Mouse (Mus musculus): ENCODE measurements at regions not wholly inside any gene's neighbourhood (a gene's known extent, or its start where the extent isn't known, plus 50 kb on each side); places are given as distances from the start of the nearest gene placed in this dataset.

- no peak overlapping the region for H3K4me2 ChIP-seq (replicated peaks)
- no peak overlapping the region for H3K27ac ChIP-seq
- ATAC-seq (ENCODE audit: low FRiP score) = no peak
- H3K27me3 ChIP-seq = no peaks in the 10 kb centered on the region
- no peaks in the 10 kb centered on the region for H3K36me3 ChIP-seq
- no peaks in the 10 kb centered on the region for H3K9me3 ChIP-seq (replicated peaks)
- H3K9ac ChIP-seq = no peak overlapping the region
- H3K4me3 ChIP-seq = no peak overlapping the region
- no peaks in the 10 kb centered on the region for H3K4me1 ChIP-seq
- WGBS = 72% methylated on average over 2 of the region's 2 CpGs
Observed at GRCm38 (mm10) chr1:163190841-163191240, 105.4 kb upstream of the Mroh9 start.

DNA sequence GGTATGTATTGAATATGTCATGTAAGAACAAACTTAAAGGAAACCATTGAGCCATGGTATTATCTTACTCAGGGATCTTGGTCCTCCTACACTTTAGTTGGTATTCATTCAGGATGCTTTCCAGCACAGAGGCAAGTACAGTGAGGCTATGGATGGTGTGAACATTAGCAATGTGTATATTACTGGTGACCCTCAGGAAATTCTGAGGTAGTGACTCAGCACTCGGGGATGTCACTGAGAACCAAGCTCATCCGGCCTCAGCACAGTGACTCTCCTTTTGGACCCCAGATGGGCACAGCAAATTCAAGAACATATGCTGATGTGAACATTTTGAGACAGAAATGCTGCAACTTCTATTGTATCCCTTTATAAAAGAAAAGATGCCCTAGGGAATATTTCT lies 96.4 kb upstream of the Mroh9 start:
- no peak for ATAC-seq (ENCODE audit: low FRiP score)

DNA sequence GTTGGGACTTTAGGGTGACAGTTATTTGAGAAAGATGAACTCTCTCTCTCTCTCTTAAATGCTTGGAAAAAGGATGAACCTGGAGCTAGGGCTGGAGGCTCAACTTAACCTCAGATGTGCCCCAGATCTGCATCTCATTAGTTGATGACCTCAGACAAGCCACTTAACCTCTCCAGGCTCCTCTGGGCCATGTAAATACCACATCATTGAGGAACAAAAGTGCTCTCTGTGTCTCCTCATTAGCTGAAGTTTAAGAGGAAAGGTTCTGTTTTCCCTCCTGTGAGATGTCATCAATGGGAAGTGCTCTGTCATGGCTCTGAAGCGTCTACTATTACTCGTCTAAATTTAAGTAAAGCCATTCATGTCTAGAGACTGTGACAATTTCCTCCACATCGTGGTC lies 91.5 kb upstream of the Mroh9 start:
- no peaks in the 10 kb centered on the region for H3K27me3 ChIP-seq
- no peaks in the 10 kb centered on the region for H3K36me3 ChIP-seq
- 29% methylated on average over 3 of the region's 3 CpGs for WGBS
- no peaks in the 10 kb centered on the region for H3K9me3 ChIP-seq (replicated peaks)
- ATAC-seq (ENCODE audit: low FRiP score) = no peak
- no peak overlapping the region for H3K9ac ChIP-seq
- no peak overlapping the region for H3K4me3 ChIP-seq
- H3K27ac ChIP-seq = no peak overlapping the region
- no peak overlapping the region for H3K4me2 ChIP-seq (replicated peaks)
- H3K4me1 ChIP-seq = no peaks in the 10 kb centered on the region

More for the DNA sequence above, 96.4 kb upstream of the Mroh9 start:
- Histone ChIP-seq H3K4me1 (no peaks in the 10 kb centered on the region), H3K4me3 (no peak overlapping the region), H3K27ac (no peak overlapping the region), H3K4me2 (replicated peaks) (no peak overlapping the region), H3K36me3 (no peaks in the 10 kb centered on the region), H3K9ac (no peak overlapping the region), H3K9me3 (replicated peaks) (no peaks in the 10 kb centered on the region), H3K27me3 (no peaks in the 10 kb centered on the region)
- WGBS = 78% methylated on average over 2 of the region's 2 CpGs

DNA sequence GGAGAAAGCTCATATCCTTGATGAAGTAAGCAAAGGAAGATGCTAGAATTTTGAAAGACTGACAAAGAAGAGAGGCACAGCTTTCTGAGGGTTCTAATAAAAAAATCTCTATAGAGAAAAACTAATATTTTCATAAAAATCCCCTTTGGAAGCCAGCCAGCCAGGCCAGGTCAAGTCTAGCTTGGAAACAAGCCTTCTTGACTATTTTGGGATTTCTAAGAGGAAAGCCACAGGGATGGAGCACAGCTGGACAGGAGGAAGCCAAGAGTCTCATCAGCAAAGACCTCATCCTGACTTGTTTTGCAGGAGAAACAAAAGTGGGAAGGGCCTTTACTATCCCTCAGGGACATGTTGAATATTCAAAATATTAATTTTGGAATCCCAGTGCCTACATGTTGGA lies 81.6 kb upstream of the Mroh9 start:
- Histone ChIP-seq H3K9me3 (replicated peaks) (no peaks in the 10 kb centered on the region), H3K27me3 (no peaks in the 10 kb centered on the region), H3K4me2 (replicated peaks) (no peak overlapping the region), H3K36me3 (no peaks in the 10 kb centered on the region), H3K9ac (no peak overlapping the region), H3K27ac (no peak overlapping the region), H3K4me3 (no peak overlapping the region), H3K4me1 (no peaks in the 10 kb centered on the region)
- no peak for ATAC-seq (ENCODE audit: low FRiP score)

- no peaks in the 10 kb centered on the region for H3K27me3 ChIP-seq
- H3K9me3 ChIP-seq (replicated peaks) = no peaks in the 10 kb centered on the region
- no peak overlapping the region for H3K4me3 ChIP-seq
- H3K9ac ChIP-seq = no peak overlapping the region
- H3K36me3 ChIP-seq = no peaks in the 10 kb centered on the region
- no peak overlapping the region for H3K27ac ChIP-seq
- WGBS = 24% methylated on average over 2 of the region's 2 CpGs
- no peaks in the 10 kb centered on the region for H3K4me1 ChIP-seq
- no peak for ATAC-seq (ENCODE audit: low FRiP score)
- H3K4me2 ChIP-seq (replicated peaks) = no peak overlapping the region
Observed at GRCm38 (mm10) chr1:163163636-163164035, 78.2 kb upstream of the Mroh9 start.

DNA sequence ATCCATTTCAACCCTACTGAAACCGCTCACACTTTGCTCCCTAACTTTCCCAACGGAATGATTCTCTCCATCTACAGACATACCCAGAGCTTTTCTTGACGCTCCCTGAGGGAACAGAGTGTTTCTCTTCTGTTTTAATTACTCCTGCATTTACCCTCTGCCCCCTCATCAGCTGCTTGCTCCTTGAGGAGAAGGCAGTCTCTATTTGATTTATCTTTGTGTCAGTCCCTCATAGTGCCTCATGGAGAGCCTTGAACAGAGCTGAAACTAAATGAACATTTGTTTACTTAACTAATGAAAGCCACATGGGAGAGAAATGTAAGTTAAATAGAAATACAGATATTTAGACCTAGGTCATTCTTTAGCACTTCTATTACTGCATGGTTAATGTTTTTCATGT lies 74.4 kb upstream of the Mroh9 start:
- no peaks in the 10 kb centered on the region for H3K9me3 ChIP-seq (replicated peaks)
- H3K27me3 ChIP-seq = no peaks in the 10 kb centered on the region
- no peak for ATAC-seq (ENCODE audit: low FRiP score)
- H3K4me2 ChIP-seq (replicated peaks) = no peak overlapping the region
- WGBS = 68% methylated on average over 3 of the region's 3 CpGs
- H3K36me3 ChIP-seq = no peaks in the 10 kb centered on the region
- H3K4me1 ChIP-seq = no peaks in the 10 kb centered on the region
- no peak overlapping the region for H3K9ac ChIP-seq
- no peak overlapping the region for H3K4me3 ChIP-seq
- no peak overlapping the region for H3K27ac ChIP-seq

DNA sequence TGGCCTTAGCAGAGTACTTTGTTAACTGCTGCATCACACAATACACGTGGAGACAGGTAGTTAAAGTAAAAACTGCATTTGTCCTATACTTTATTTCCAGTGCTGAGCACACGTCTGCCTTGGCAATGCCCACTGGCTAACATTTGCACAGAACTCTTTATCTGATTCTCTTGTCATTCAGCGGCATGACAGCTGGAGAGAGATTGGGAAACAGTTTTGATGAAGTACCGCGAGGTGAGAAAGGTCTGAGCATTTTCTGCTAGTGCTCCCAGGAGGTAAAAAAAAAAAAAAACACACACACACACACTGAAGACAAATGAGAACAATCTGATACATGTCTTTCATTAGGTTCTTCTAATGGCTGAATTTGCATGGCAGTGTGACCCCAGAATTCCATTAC lies 73.0 kb upstream of the Mroh9 start:
- no peak for ATAC-seq (ENCODE audit: low FRiP score)
- Histone ChIP-seq H3K36me3 (no peaks in the 10 kb centered on the region), H3K4me2 (replicated peaks) (no peak overlapping the region), H3K4me3 (no peak overlapping the region), H3K9me3 (replicated peaks) (no peaks in the 10 kb centered on the region), H3K4me1 (no peaks in the 10 kb centered on the region), H3K9ac (no peak overlapping the region), H3K27ac (no peak overlapping the region), H3K27me3 (no peaks in the 10 kb centered on the region)
- 61% methylated on average over 5 of the region's 5 CpGs for WGBS

DNA sequence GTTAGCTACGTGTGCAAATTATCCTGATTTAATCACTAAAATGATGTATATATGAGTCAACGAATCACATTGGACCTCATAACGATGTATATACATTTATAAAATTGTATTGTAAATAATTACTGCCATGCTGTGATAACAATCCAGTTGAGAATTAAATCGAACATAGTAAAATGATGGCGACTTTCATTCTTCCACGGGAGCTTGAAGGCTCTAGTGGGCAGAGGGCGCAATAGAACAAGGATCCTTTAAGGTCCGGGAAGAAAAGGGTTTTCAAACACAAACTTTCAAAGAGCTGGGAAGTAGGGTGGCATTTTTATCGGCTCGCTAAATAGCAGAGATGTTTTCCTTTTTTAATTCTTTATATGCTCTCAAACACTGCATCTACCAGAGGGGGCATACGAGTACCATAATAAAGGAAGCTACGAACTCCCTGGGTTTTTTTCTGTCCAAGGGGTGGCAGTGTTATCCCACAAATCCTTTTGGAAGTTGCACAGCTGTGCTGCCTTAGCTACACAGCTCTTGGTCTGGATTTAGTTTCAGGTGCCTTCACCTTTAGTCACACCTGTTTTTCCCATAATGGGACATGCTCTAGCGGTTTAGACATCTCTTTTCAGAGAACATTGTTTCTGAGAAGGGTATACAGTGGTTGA lies 64.9 kb upstream of the Mroh9 start:
- Histone ChIP-seq H3K27me3 (no peaks in the 10 kb centered on the region), H3K9ac (no peak overlapping the region), H3K36me3 (no peaks in the 10 kb centered on the region), H3K4me1 (no peaks in the 10 kb centered on the region), H3K27ac (no peak overlapping the region), H3K4me2 (replicated peaks) (peak overlapping the region; percentile 42), H3K9me3 (replicated peaks) (no peaks in the 10 kb centered on the region), H3K4me3 (peak overlapping the region; percentile 14)
- 32% methylated on average over 13 of the region's 13 CpGs for WGBS
- peak; percentile 92 for ATAC-seq (ENCODE audit: low FRiP score)

DNA sequence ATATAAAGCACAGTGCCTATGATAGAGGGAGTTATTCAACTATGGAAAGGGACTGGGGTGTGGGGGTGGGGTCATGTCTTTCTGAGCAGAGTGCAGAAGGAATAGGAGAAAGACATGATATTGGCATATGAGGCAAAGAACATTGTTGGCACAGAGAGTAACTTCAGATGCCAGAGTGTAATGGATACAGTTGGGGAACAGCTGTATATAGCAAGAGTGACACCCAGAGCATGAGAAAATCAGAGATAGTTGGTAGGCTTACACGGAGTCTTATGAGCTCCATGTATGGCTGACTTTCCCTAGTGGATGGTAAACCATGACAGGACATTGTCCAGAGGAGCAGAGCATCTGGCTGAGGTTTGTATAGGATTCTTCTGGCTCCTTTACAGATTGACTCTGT lies 61.2 kb upstream of the Mroh9 start:
- no peaks in the 10 kb centered on the region for H3K4me1 ChIP-seq
- H3K36me3 ChIP-seq = no peaks in the 10 kb centered on the region
- H3K4me3 ChIP-seq = no peak overlapping the region
- H3K4me2 ChIP-seq (replicated peaks) = no peak overlapping the region
- H3K27me3 ChIP-seq = no peaks in the 10 kb centered on the region
- no peak overlapping the region for H3K27ac ChIP-seq
- WGBS = 78% methylated on average over 1 of the region's 1 CpGs
- ATAC-seq (ENCODE audit: low FRiP score) = no peak
- H3K9ac ChIP-seq = no peak overlapping the region
- H3K9me3 ChIP-seq (replicated peaks) = no peaks in the 10 kb centered on the region

DNA sequence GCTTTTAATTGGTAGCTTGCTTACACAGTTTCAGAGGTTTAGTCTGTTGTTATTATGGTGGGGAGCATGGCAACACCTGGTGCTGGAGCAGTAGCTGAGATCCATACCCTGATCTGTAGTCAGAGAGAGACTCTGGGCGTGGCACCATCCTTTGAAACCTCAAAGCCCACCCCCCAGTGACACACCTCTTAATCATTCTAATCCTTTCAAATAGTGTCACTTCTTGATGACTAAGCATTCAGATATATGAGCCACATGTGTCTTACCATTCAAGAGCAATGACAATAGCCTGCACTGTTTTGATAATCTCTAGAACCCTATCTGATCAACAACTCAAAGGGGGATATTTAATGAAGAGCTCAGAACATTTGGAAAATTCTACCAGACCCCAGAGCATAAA lies 57.6 kb upstream of the Mroh9 start:
- H3K4me3 ChIP-seq = no peak overlapping the region
- 77% methylated on average over 1 of the region's 1 CpGs for WGBS
- no peak for ATAC-seq (ENCODE audit: low FRiP score)

GRCm38 (mm10) chr1:163141471-163141870 lies 56.0 kb upstream of the Mroh9 start:
- H3K9me3 ChIP-seq (replicated peaks) = no peaks in the 10 kb centered on the region
- H3K9ac ChIP-seq = no peak overlapping the region
- H3K36me3 ChIP-seq = no peaks in the 10 kb centered on the region
- no peak overlapping the region for H3K4me2 ChIP-seq (replicated peaks)
- ATAC-seq (ENCODE audit: low FRiP score) = no peak
- H3K4me3 ChIP-seq = no peak overlapping the region
- no peaks in the 10 kb centered on the region for H3K27me3 ChIP-seq
- no peaks in the 10 kb centered on the region for H3K4me1 ChIP-seq
- no peak overlapping the region for H3K27ac ChIP-seq
- 82% methylated on average over 1 of the region's 1 CpGs for WGBS

More for the DNA sequence above, 57.6 kb upstream of the Mroh9 start:
- Histone ChIP-seq H3K36me3 (no peaks in the 10 kb centered on the region), H3K27ac (no peak overlapping the region), H3K4me1 (no peaks in the 10 kb centered on the region), H3K4me2 (replicated peaks) (no peak overlapping the region), H3K9me3 (replicated peaks) (no peaks in the 10 kb centered on the region), H3K27me3 (no peaks in the 10 kb centered on the region), H3K9ac (no peak overlapping the region)

GRCm38 (mm10) chr1:163138179-163138578 lies 52.7 kb upstream of the Mroh9 start:
- 86% methylated on average over 1 of the region's 1 CpGs for WGBS
- Histone ChIP-seq H3K9ac (no peak overlapping the region), H3K4me3 (no peak overlapping the region), H3K27ac (no peak overlapping the region), H3K4me1 (no peaks in the 10 kb centered on the region), H3K9me3 (replicated peaks) (no peaks in the 10 kb centered on the region), H3K4me2 (replicated peaks) (no peak overlapping the region), H3K36me3 (no peaks in the 10 kb centered on the region), H3K27me3 (no peaks in the 10 kb centered on the region)
- no peak for ATAC-seq (ENCODE audit: low FRiP score)

Data from hindbrain, embryonic 12.5 days (tissue).